Mouse (Mus musculus): Measurements from ENCODE around the gene Pigf.

Gene Pigf

GRCm38 (mm10) chr17:87036141-87037073 lies 11.2 kb upstream of the Pigf start:
- DNase-seq (ENCODE audit: low spot score), result peak; percentile 56

DNA sequence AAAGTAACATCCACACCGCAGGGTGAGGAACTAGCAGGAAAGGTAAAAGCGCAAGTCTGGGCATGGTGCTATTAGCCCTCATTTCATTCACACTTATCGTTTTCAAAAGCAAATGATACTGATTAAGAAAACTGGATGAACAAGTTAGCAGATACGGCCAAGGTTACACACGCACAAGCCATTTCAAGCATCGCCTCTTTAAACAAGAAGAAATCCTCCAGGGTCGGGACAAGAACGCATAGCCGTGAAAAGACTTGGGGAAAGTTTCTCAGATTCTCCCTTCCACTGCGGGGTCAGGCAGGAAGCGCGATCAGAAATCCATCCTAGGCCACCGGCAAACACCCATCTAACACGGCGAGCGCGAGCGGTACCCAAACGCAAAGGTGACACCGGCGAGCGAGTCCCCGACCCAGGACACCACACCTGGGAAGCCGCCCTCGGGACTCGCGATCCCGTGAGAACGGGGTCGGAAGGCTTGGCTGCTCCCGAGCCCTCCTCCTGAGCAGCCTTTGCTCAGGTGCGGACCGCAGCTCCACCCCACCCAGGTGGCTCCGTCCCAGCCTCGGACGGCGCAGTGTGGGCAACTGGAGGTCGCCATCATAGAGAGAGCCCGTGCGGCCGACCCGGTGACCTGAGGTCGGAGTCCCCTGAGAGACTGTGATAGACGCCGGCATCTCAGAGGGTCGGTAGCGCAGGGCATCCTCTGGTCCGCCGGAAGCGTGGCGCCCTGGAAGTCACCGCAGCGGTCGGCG lies 539 bp downstream of the Pigf start:
- DNase-seq (ENCODE audit: low spot score), result peak; percentile 28

DNA sequence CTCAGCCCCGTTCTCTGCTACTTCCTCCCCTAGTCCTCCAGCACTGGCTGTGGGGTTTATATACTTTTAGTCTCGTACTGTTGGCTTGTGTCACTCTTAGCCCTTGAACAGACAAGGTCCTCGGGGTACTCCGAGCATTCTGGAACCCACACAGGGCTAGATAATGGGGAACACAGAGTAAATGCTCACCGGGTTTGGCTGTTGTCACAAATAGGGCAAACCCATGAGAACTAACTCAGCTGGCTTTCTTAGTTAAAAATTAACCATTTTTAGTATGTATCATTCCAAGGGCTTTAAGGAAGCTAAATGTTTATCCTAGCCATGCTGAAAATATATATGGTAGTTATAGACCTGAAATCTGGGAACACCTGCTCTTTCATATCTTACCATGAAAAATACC lies 5.5 kb downstream of the Pigf start:
- DNase-seq (ENCODE audit: low spot score), result no peak

DNA sequence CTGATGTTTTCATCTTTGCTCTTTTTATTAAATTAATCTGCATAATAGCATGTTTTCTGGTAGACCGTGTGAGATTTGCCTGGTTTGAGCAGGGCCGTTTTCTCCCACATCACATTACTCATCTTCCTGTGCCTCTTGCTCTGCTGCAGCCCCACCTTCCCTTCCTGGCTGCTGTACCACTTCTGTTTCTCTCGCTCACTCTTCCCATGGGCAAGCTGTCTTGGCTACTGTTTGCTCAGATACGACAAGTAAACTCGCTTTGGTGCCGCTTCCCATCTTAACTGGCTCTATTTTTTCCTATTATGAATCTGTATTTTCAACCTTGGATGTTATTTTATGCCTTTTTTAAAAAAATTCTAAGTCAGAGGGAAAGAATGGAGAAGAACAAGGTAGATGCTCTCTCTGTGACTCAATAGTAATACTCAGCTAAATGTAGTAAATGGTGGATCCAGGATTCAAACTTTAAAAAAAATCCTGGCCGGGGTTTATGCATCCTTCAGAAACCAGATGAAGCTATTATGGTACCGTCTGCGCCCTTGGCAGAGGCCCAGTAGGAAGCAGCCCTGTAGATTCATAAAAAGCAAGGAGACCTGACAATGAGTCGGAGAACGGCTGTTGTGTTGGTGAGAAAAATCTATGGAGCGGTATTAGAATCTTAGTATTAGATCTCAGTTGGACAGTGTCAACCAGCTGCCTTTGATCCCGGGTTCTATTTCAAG lies 13.7 kb downstream of the Pigf start:
- DNase-seq (ENCODE audit: low spot score), result peak; percentile 66

DNA sequence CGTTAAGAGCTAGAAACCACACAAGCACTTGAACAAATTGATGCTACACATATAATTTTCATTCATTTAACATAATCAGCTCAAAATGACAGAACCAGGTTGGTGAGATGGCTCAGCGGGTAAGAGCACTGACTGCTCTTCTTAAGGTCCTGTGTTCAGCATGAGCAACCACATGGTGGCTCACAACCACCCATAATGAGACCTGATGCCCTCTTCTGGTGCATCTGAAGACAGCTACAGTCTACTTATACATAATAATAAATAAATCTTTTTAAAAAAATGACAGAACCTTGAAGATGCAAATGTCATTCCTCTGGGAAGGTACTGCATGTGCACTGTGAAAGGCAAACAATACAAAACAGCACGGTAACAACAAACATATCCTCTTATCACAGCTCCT lies 16.3 kb downstream of the Pigf start:
- no peak for DNase-seq (ENCODE audit: low spot score)

DNA sequence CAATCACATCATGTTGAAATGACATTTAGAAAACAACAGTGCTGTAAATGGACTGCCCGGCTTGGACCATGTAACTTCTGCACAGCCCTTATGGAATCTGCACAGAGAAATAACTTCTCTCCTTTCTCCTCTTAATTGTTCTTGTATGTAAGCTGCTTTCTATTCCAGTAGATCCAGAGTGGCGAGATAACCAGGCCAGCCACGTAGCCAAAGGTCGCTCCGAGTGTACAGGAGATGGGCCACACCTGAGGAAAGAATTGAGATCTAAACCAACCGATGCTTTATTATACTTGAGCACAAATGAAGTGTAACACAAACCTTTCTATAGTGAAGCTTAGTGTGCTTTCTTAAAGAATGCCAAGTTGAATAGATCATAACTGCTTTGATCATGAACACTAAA lies 27.9 kb downstream of the Pigf start:
- DNase-seq (ENCODE audit: low spot score), result no peak

- DNase-seq (ENCODE audit: low spot score), result no peak
Measured at GRCm38 (mm10) chr17:86991306-86991705, 33.9 kb downstream of the Pigf start.

DNA sequence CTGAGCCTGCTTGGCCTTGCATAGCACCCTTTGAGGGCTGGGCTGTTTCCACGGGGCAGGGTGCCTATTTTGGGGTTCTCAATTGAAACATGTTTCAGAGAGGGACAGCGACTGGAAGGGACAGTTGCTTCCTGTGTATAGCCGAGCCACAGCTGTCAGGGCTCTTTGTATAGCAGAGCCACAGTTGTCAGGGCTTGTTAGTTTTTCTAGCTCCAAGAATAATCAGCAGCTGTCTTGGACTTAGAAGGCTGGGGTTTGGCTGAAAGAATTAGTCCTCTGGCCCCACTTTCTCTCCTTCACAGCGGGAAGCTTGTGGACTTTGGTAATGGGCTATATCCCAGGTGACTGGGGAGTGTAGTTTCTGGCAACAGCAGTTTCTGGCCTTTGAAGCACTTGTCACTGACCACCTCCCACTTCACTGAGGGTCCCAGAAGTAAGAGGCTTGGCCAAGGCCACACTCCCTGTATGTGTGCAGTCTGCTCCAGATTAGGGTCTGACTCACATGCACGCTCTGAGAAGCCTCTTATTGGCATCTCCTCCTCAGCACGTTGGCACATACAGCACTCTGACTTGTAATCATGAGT lies 36.5 kb downstream of the Pigf start:
- DNase-seq (ENCODE audit: low spot score), result no peak

DNA sequence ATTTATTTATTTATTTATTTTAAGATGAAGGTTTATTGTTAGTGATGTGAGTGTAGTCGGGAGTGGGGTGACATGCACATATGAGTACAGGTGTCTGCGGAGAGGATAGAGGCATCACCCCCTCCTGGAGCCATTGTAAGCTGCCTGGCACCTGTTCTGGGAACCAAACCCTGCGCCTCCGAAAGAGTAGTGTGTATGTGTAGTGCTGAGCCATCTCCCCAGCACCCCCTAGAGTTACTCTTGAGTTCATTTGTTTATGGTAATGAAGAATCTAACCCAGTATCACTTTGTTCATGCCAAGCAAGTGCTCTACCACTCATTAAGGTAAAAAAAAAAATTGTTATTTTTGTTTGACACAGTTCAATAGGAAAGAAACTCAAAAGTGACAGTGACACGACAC lies 37.0 kb downstream of the Pigf start:
- no peak for DNase-seq (ENCODE audit: low spot score)

DNA sequence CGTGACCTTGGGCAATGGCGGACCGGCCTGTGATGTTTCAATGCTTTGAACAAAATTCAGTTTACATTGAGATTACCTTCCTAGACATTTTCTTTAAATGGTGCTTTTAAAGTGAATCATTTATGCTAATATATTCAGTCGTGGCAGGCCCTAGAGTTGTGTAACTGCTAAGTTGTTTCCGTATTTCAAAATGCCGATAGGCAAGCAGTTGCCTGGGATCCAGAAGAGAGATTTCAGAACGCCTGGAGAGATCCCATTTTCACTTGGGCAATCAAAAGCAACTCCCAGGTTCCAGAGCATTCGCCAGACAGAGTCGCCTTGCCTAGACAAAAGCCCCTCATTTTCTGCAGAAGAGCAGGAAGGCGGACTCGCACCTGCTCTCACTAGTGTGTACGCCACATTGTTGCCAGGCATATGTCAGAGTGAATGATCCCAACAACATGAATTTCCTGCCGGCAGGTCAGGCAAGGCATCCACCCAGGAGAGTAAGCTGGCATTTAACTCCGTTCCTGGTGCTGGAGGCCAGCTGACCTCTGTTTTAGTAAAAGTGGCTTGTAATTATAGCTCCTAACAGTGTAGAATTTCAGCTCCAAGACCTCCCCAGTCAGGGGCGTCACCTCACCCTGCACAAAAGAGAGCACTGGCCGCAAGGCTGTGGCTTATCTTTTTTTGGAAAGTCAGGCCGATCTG lies 38.6 kb downstream of the Pigf start:
- DNase-seq (ENCODE audit: low spot score), result no peak

- DNase-seq (ENCODE audit: low spot score), result no peak
Measured at GRCm38 (mm10) chr17:86982497-86982896, 42.7 kb downstream of the Pigf start.

DNA sequence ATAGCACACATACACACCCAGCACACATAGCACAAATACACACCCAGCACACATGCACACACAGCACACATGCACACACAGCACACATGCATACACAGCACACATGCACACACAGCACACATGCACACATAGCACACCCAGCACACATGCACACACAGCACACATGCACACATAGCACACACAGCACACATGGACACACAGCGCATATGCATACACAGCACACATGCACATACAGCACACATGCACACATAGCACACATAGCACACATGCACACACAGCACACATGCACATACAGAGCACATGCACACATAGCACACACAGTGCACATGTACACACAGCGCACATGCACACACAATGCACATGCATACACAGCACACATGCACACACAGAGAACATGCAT lies 43.5 kb downstream of the Pigf start:
- DNase-seq (ENCODE audit: low spot score), result no peak

- no peak for DNase-seq (ENCODE audit: low spot score)
Measured at GRCm38 (mm10) chr17:86981205-86981604, 44.0 kb downstream of the Pigf start.

DNA sequence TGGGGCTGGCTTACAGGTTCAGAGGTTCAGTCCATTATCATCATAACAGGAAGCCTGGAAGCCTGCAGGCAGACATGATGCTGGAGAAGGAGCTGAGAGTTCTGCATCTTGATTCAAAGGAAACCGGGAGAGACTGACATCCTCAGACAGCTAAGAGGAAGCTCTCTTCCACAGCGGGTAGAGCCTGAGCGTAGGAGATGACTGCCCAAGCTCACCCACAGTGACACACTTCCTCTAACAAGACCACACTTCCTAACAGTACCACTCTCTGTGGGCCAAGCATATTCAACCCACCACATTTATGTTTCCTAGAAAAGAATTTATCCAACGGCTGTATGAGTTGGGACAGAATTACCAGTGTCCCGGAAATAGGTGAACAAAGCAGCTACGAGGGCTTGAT lies 46.7 kb downstream of the Pigf start:
- no peak for DNase-seq (ENCODE audit: low spot score)

DNA sequence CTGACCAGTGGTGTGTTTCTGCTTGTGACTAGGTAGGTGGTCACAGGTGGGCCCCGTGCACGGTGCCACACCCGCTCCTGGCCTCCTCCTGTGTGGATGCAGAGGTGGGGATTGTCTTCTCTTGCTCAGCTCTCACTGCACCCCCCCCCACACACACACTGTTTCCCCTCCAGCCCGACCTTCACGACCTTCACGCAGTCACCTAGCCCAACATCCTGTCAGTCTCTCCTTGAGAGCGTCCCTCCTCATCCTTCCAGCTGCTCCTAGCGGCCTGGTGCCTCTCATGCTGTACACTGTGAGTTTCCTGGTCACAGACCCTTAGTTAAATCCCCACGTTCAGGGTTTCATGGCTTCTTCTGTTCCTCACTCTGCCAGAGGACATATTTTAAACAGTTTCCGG lies 48.8 kb downstream of the Pigf start:
- DNase-seq (ENCODE audit: low spot score), result no peak

- DNase-seq (ENCODE audit: low spot score), result no peak
Measured at GRCm38 (mm10) chr17:86973097-86973496, 52.1 kb downstream of the Pigf start.

GRCm38 (mm10) chr17:86971860-86972259 lies 53.3 kb downstream of the Pigf start:
- DNase-seq (ENCODE audit: low spot score), result no peak

- no peak for DNase-seq (ENCODE audit: low spot score)
Measured at GRCm38 (mm10) chr17:86971036-86971435, 54.2 kb downstream of the Pigf start.

DNA sequence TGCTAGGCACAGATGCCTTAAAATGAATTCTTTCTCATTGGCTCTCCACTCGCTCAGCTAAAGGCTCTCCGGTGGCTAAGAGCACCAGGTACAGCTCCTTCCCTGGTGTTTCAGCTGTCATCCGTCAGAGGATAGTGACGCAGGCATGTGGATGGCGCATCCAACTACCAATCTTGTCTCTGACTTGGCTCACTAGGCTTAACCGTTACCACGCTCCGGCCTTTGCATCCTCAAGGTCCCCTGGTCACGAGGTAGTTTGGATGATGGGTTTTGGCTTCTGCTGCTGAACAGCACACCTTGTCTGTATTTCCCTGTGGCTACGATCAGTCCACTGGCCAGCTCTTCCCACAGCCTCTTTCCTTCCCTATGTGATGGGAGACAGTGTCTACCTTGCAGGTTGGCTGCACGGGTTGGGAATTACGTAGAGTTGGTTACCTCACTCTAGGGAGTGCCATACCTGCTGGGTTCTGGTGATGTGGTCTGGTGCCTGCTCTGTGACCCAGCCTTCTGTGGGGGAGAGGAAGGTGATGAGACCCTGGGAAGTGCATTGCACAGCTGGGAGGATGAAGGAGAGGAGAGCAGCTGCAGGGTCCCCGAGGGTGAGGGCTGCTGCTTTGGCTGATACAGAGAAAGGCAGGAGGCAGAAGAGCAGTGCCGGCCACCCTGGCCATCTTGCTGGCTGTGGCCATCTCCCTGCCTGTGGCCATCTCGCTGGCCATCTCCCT lies 55.0 kb downstream of the Pigf start:
- no peak for DNase-seq (ENCODE audit: low spot score)

DNA sequence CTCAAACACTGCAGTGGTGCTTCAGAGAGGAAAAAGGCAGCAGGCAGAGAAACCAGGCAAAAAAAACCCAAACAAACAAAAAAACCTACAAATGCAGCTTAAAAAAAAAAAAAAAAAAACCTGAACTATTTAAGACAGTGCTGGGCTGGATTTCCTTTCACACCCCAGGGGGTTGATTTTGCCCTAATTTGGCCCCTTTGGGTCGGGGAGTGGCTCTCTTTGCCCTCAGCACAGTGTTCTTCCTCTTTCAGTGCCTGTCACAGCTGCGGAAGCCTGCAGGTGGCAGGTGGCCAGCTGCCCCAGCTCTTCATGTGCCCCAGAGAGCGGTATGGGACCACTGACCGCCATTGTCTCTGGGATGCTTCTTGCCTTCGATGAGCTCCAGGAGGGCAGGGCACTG lies 55.6 kb downstream of the Pigf start:
- DNase-seq (ENCODE audit: low spot score), result no peak

- DNase-seq (ENCODE audit: low spot score), result no peak
Measured at GRCm38 (mm10) chr17:86968581-86968980, 56.6 kb downstream of the Pigf start.

Data from MN1 (cell line).